In the genomic region with DNA sequence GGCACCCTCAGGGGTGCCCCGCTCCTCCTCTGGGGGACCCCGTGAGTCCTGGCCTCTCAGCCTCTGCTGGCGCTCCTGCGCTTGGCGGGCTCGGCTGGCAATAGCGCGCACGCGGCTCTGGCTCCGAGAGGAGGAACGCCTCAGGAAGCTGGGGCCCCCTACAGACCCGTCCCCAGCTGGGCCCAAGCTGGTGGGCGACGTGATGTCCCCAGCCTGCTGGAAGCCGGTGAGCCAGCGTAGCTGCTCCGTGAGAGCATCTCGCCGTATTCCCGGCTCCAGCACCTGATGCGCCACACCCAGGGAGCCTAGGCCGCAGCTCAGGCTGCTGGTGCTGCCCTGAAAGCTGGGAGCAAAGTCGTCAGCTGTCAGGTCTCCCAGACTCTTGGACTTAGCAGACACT, we compare ENCODE assay signal across 12 mouse cellular contexts. TPM values are rescaled to one million over a fixed set of nuclear protein-coding genes. Genes with fewer than 3 reads are reported as not detected.
DNase-seq lines count a peak whose midpoint lies in the region; ATAC-seq and TF ChIP-seq lines count a peak whose summit lies in the region.
"Had no signal": no experiment of that assay in that cellular context is flagged by ENCODE, and none has a peak within 500 bp of the region (broad histone marks: within the 10 kb centered on the region; RNA-seq: fewer than 3 reads in every experiment).

No protein-coding gene starts in this region.

- peaks cover 7% of the 10 kb centered on the region; the same call in 1 of the 2 replicates for H3K4me1 ChIP-seq in neural tube, embryonic 11.5 days (ENCODE audit: control insufficient read depth, insufficient read depth, low read length)
- 0 out of 2 replicates have a peak, but pooled peaks cover 11% of the 10 kb centered on the region for H3K4me1 ChIP-seq in hindbrain, embryonic 14.5 days (replicated peaks; ENCODE audit: control insufficient read depth, insufficient read depth, low read length)
- H3K4me1 ChIP-seq in stomach, postnatal 0 days (replicated peaks; ENCODE audit: control insufficient read depth, insufficient read depth), result no peaks in the 10 kb centered on the region

- ATAC-seq in neural tube, embryonic 11.5 days (ENCODE audit: insufficient read depth, low FRiP score, low TSS enrichment), result no peak
- ATAC-seq in hindbrain, embryonic 14.5 days (ENCODE audit: low FRiP score), result no peak
- no peak for ATAC-seq in stomach, postnatal 0 days (ENCODE audit: low FRiP score, low TSS enrichment)

- H3K27ac ChIP-seq in neural tube, embryonic 11.5 days (ENCODE audit: low read depth, low read length), result no peak overlapping the region
- no peak overlapping the region for H3K27ac ChIP-seq in hindbrain, embryonic 14.5 days
- no peak overlapping the region for H3K27ac ChIP-seq in stomach, postnatal 0 days (replicated peaks)

- peak; percentile 40 for DNase-seq in embryo, embryonic 11 days
- DNase-seq in embryo, embryonic 10.5 days (ENCODE audit: low spot score), result no peak
- DNase-seq in neural tube, embryonic 11.5 days (ENCODE audit: low spot score), result no peak
- no peak for DNase-seq in neural tube, embryonic 10.5 days (ENCODE audit: extremely low spot score, low spot score)
- no peak for DNase-seq in hindbrain, embryonic 14.5 days (ENCODE audit: low spot score)
- peak; percentile 22 for DNase-seq in stomach, postnatal 0 days (ENCODE audit: low spot score)
- DNase-seq in urinary bladder, postnatal 10 days (ENCODE audit: low spot score), result no peak
- no peak for DNase-seq in kidney, postnatal 14 days
- DNase-seq: kidney, postnatal 10 days; lung, postnatal 14 days; thymus, postnatal 36 days had no signal

- WGBS in neural tube, embryonic 11.5 days, result 23% methylated on average over 24 of the region's 24 CpGs
- 19% methylated on average over 24 of the region's 24 CpGs for WGBS in hindbrain, embryonic 14.5 days
- 39% methylated on average over 24 of the region's 24 CpGs for WGBS in stomach, postnatal 0 days

- no peak overlapping the region for H3K4me2 ChIP-seq in neural tube, embryonic 11.5 days (ENCODE audit: low read depth)
- 0 out of 2 replicates have a peak overlapping the region, but pooled peaks have one; percentile 7 for H3K4me2 ChIP-seq in hindbrain, embryonic 14.5 days (replicated peaks)
- H3K4me2 ChIP-seq in stomach, postnatal 0 days (replicated peaks; ENCODE audit: low read depth), result no peak overlapping the region

- no peaks in the 10 kb centered on the region for H3K9me3 ChIP-seq in neural tube, embryonic 11.5 days (ENCODE audit: control insufficient read depth, low read length)
- H3K9me3 ChIP-seq in hindbrain, embryonic 14.5 days (ENCODE audit: control insufficient read depth, low read length), result no peaks in the 10 kb centered on the region
- H3K9me3 ChIP-seq in stomach, postnatal 0 days (ENCODE audit: control insufficient read depth, low read length), result no peaks in the 10 kb centered on the region

- no peak for TF ChIP-seq EP300 in stomach, postnatal 0 days (optimal IDR thresholded peaks at IDR 0.05)

- no peak for TF ChIP-seq CTCF in stomach, postnatal 0 days (IDR thresholded peaks at IDR 0.05; ENCODE audit: low read depth)

- H3K27me3 ChIP-seq in neural tube, embryonic 11.5 days (ENCODE audit: control insufficient read depth, insufficient read depth, low read length), result peaks cover 3% of the 10 kb centered on the region; the same call in 1 of the 2 replicates
- no peaks in the 10 kb centered on the region for H3K27me3 ChIP-seq in hindbrain, embryonic 14.5 days (ENCODE audit: control insufficient read depth, insufficient read depth, low read length)
- no peaks in the 10 kb centered on the region for H3K27me3 ChIP-seq in stomach, postnatal 0 days (ENCODE audit: control insufficient read depth, insufficient read depth, low read length)

- H3K4me3 ChIP-seq in neural tube, embryonic 11.5 days (ENCODE audit: low read depth, low read length), result no peak overlapping the region
- H3K4me3 ChIP-seq in hindbrain, embryonic 14.5 days (replicated peaks; ENCODE audit: low read length), result no peak overlapping the region
- H3K4me3 ChIP-seq in stomach, postnatal 0 days (ENCODE audit: low read depth, low read length), result no peak overlapping the region

- H3K9ac ChIP-seq in neural tube, embryonic 11.5 days (ENCODE audit: low read length), result peak overlapping the region; percentile 1; the same call in 1 of the 2 replicates
- H3K9ac ChIP-seq in hindbrain, embryonic 14.5 days, result peak overlapping the region; percentile 36
- no peak overlapping the region; the same call in 1 of the 2 replicates for H3K9ac ChIP-seq in stomach, postnatal 0 days (ENCODE audit: low read length)

- H3K36me3 ChIP-seq in neural tube, embryonic 11.5 days (ENCODE audit: control insufficient read depth, insufficient read depth, low read length), result peaks cover 13% of the 10 kb centered on the region
- peaks cover 27% of the 10 kb centered on the region for H3K36me3 ChIP-seq in hindbrain, embryonic 14.5 days (replicated peaks; ENCODE audit: control insufficient read depth, insufficient read depth)
- peaks cover 15% of the 10 kb centered on the region for H3K36me3 ChIP-seq in stomach, postnatal 0 days (ENCODE audit: control insufficient read depth, insufficient read depth, low read length)

RNA-seq across cellular contexts. Expression of gene Pank4, which starts 19.8 kb away (rescaled TPM):
- polyA plus RNA-seq in neural tube, embryonic 11.5 days (2014; fragmentation: Nextera tagmentation; extraction: Ambion mirVana), result 36.1 and 38.2 TPM in 2 replicates
- polyA plus RNA-seq in hindbrain, embryonic 14.5 days (2014; fragmentation: Nextera tagmentation; extraction: Ambion mirVana), result 34.1 and 34.4 TPM in 2 replicates
- polyA plus RNA-seq in stomach, postnatal 0 days (2015; fragmentation: Nextera tagmentation; extraction: Ambion mirVana), result 14.8 and 14.9 TPM in 2 replicates

RNA-seq across cellular contexts. Expression of gene Hes5, which starts 23.0 kb away (rescaled TPM):
- polyA plus RNA-seq in neural tube, embryonic 11.5 days (2014; fragmentation: Nextera tagmentation; extraction: Ambion mirVana), result 191 and 218 TPM in 2 replicates
- polyA plus RNA-seq in hindbrain, embryonic 14.5 days (2014; fragmentation: Nextera tagmentation; extraction: Ambion mirVana), result 70.0 and 102 TPM in 2 replicates
- polyA plus RNA-seq in stomach, postnatal 0 days (2015; fragmentation: Nextera tagmentation; extraction: Ambion mirVana), result 0.24 and 0.36 TPM in 2 replicates
- polyA plus RNA-seq: heart, postnatal 0 days had no signal

RNA-seq across cellular contexts. Expression of gene Tnfrsf14, which starts 55.4 kb away (rescaled TPM):
- 0.78 and 1.1 TPM in 2 replicates for polyA plus RNA-seq in neural tube, embryonic 11.5 days (2014; fragmentation: Nextera tagmentation; extraction: Ambion mirVana)
- polyA plus RNA-seq in hindbrain, embryonic 14.5 days (2014; fragmentation: Nextera tagmentation; extraction: Ambion mirVana), result 0.40 TPM in 1 of 2 replicates, not detected in the other
- 0.61 TPM in 2 replicates for polyA plus RNA-seq in stomach, postnatal 0 days (2015; fragmentation: Nextera tagmentation; extraction: Ambion mirVana)

Comparison
In these comparisons a context has a peak if more than half of its experiments do, and no peak if none do; other contexts are left out.
1. DNase-seq: peak in embryo, embryonic 11 days (single experiment) and stomach, postnatal 0 days (single experiment); none in embryo, embryonic 10.5 days (single experiment), neural tube, embryonic 11.5 days (single experiment), neural tube, embryonic 10.5 days (single experiment), hindbrain, embryonic 14.5 days (single experiment), urinary bladder, postnatal 10 days (single experiment) and kidney, postnatal 14 days (single experiment).
2. RNA of gene Hes5, which starts 23.0 kb away (polyA plus RNA-seq): 191 to 218 TPM in neural tube, embryonic 11.5 days and 70.0 to 102 TPM in hindbrain, embryonic 14.5 days; 0.24 to 0.36 TPM in stomach, postnatal 0 days; every median in the first group is over 10 times any median in the second.